Mouse (Mus musculus) thymus, adult 2 months (tissue): ENCODE data around the gene Ccdc51.

Source experiments
- CTCF ChIP-seq: fragments of 200-500 bp; IDR thresholded peaks from 2 replicates; pipeline ENCODE4 v1.5.1; 2012; ENCODE audit warnings: mild to moderate bottlenecking, control low read depth, low read length, moderate library complexity, borderline replicate concordance; ENCODE audit not compliant: control insufficient read depth, poor library complexity, insufficient read depth; ENCODE audit errors: extremely low read depth
- POLR2A ChIP-seq: fragments of 200-500 bp; IDR thresholded peaks from 2 replicates; pipeline ENCODE4 v1.6.1; 2012; ENCODE audit warnings: mild to moderate bottlenecking, low read length, control low read depth, moderate library complexity; ENCODE audit not compliant: control insufficient read depth, poor library complexity, insufficient read depth; ENCODE audit errors: extremely low read depth

GRCm38 (mm10) chr9:109118106-109118505 is 35.8 kb downstream of the Ccdc51 start:
- TF ChIP-seq CTCF (no peak), POLR2A (no peak)
